Mouse (Mus musculus): ENCODE measurements around the gene Cryl1.

The Cryl1 gene

GRCm38 (mm10) chr14:57235276-57235675 lies 163.1 kb downstream of the Cryl1 start:
- DNase-seq (ENCODE audit: low read depth, low spot score) = no peak

- no peak for DNase-seq (ENCODE audit: low read depth, low spot score)
Observed at GRCm38 (mm10) chr14:57234711-57235110, 163.6 kb downstream of the Cryl1 start.

- no peak for DNase-seq (ENCODE audit: low read depth, low spot score)
Observed at GRCm38 (mm10) chr14:57230264-57231015, 167.9 kb downstream of the Cryl1 start.
